Mouse (Mus musculus) heart, embryonic 14.5 days (tissue): ENCODE results near the gene Cysrt1. TPM values are rescaled to one million over a fixed set of nuclear protein-coding genes. Genes with fewer than 3 reads are reported as not detected.
"Not testable (repeated sequence)": the region's sequence is repeated elsewhere in the genome, so short reads cannot be mapped to it uniquely, and the experiment has no call there.

Experiments used
- ATAC-seq: fragments of 200-750 bp; cut with Nextera tagmentation; 2 replicates; pipeline ENCODE4 v1.8.0; 2017; ENCODE audit warnings: low read depth, moderate TSS enrichment; ENCODE audit not compliant: insufficient number of reproducible peaks, insufficient read depth, low FRiP score
- H3K27ac ChIP-seq, 2 experiments: fragments of 200-500 bp in 1 of 2; fragments of 300-500 bp in 1 of 2; sonication (generic) in 1 of 2; replicated peaks in 1 of 2; 2 replicates each; pipeline ENCODE4 v1.5.1; 2012 to 2014; ENCODE audit warnings: low read depth in 2 of 2, low read length in 2 of 2, control low read depth in 1 of 2, mild to moderate bottlenecking in 1 of 2, mixed read lengths in 1 of 2; ENCODE audit not compliant: control insufficient read depth in 1 of 2, insufficient read depth in 1 of 2
- H3K27me3 ChIP-seq: fragments of 300-500 bp; sonication (generic); 2 replicates; pipeline ENCODE4 v1.6.1; 2014; ENCODE audit warnings: mild to moderate bottlenecking, low read length, control low read depth; ENCODE audit not compliant: control insufficient read depth, insufficient read depth
- H3K36me3 ChIP-seq: fragments of 300-500 bp; sonication (generic); 2 replicates; pipeline ENCODE4 v1.6.1; 2014; ENCODE audit warnings: mild to moderate bottlenecking, control low read depth, low read length, mixed read lengths; ENCODE audit not compliant: control insufficient read depth, insufficient read depth
- H3K4me1 ChIP-seq, 2 experiments: fragments of 200-500 bp in 1 of 2; fragments of 300-500 bp in 1 of 2; sonication (generic) in 1 of 2; 2 replicates each; pipeline ENCODE4 v1.6.1; 2012 to 2014; ENCODE audit warnings: low read length in 2 of 2, control low read depth in 1 of 2, mixed read lengths in 1 of 2; ENCODE audit not compliant: control insufficient read depth in 2 of 2, insufficient read depth in 2 of 2
- H3K4me2 ChIP-seq: fragments of 300-500 bp; sonication (generic); 2 replicates; pipeline ENCODE4 v1.6.1; 2014; ENCODE audit warnings: mild to moderate bottlenecking, low read length
- H3K4me3 ChIP-seq, 2 experiments: fragments of 200-500 bp in 1 of 2; fragments of 300-500 bp in 1 of 2; sonication (generic) in 1 of 2; 2 replicates each; pipeline ENCODE4 v1.5.1; 2012 to 2014; ENCODE audit warnings: low read length in 2 of 2, mild to moderate bottlenecking in 2 of 2, control low read depth in 1 of 2, low read depth in 1 of 2, moderate library complexity in 1 of 2; ENCODE audit not compliant: control insufficient read depth in 1 of 2, insufficient read depth in 1 of 2
- H3K9ac ChIP-seq: fragments of 300-500 bp; sonication (generic); 2 replicates; pipeline ENCODE4 v1.6.1; 2014; ENCODE audit warnings: mild to moderate bottlenecking, low read length
- H3K9me3 ChIP-seq: fragments of 300-500 bp; sonication (generic); 2 replicates; pipeline ENCODE4 v1.6.1; 2016; ENCODE audit warnings: low read length, control low read depth; ENCODE audit not compliant: control insufficient read depth
- WGBS: fragments of 180-500 bp; shearing (Covaris S2); extraction: QIAGEN DNeasy Blood & Tissue Kit; methylation state at CpG from one replicate; pipeline ENCODE4 v1.1.7; 2014; 5-methylcytosine and 5-hydroxymethylcytosine counted together
- polyA plus RNA-seq: library from polyadenylated mRNA; unstranded; fragments of >200 nt; fragmentation: Nextera tagmentation; extraction: Ambion mirVana; gene quantifications from 2 replicates; pipeline ENCODE4 v1.2.1, GENCODE M21; 2014

Gene Cysrt1
- polyA plus RNA-seq, 1 experiment from 2014 or later: not detected

DNA sequence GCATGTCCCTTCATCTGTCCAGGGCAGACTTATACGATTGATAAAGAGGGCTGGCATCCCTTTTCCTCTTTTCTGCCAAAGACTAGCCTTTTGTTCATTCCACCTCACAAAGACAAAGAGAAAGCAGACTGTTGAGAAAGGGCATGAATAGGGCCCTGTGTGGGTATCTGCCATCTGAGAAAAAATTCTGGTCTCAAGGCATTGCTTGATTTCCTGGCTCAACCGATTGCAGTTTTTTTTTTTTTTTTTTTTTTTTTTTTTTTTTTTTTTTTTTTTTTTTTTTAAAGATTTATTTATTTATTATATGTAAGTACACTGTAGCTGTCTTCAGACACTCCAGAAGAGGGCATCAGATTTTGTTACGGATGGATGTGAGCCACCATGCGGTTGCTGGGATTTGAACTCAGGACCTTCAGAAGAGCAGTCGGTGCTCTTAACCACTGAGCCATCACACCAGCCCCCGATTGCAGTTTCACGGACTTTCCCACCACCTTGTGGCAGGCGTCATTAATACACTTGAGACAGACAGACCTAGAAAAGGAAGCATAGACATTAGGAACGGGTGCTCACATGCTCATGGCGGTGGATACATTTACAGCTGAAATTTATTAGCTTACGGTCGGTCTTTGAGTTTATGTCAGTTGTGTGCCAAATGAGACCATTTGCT lies 14.3 kb upstream of the Cysrt1 start:
- Histone ChIP-seq H3K36me3 (peaks cover 21% of the 10 kb centered on the region), H3K4me2 (peak overlapping the region; percentile 94), H3K9ac (peak overlapping the region; percentile 88), H3K4me3 (peak overlapping the region; percentile 3 to 90; a peak in 3 of 4 replicates), H3K4me1 (peaks cover 7 to 13% of the 10 kb centered on the region in 2 experiments; a peak in 3 of 4 replicates)
- H3K27ac ChIP-seq, ATAC-seq, H3K27me3 ChIP-seq, H3K9me3 ChIP-seq: not testable (repeated sequence)
- WGBS: 56% methylated on average over 10 of the region's 12 CpGs

DNA sequence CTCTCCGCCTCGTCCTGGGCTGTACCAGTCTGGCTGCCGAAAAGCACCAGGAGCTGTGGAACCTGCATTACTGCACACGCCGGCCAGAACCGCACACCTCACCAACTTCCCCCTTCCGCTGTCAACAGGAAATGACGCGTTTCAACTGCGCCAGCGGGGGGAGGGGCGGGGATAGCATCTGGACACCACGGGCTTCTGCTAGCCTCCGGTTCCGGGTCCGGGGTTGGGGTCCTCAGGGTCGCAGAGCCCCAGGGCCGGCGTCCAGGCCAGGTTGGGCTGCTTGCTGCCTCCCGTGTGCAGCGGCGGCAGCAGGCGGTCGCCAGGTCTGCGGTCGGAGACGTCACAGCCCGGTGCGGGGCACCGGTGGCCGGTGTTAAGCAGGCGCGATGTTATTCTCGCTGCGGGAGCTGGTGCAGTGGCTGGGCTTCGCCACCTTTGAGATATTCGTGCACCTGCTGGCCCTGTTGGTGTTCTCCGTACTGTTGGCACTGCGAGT lies 13.1 kb upstream of the Cysrt1 start, which contains the start of gene Tmem203:
TSS of gene Tmem203 (plus strand) at position 156 of the 496 bp plus-strand sequence.
- Histone ChIP-seq H3K27ac (peak within 1 kb of the TSS; percentile 31 to 77), H3K4me2 (peak within 1 kb of the TSS; percentile 94)
- under 1% methylated on average over 39 of the region's 39 CpGs for WGBS

DNA sequence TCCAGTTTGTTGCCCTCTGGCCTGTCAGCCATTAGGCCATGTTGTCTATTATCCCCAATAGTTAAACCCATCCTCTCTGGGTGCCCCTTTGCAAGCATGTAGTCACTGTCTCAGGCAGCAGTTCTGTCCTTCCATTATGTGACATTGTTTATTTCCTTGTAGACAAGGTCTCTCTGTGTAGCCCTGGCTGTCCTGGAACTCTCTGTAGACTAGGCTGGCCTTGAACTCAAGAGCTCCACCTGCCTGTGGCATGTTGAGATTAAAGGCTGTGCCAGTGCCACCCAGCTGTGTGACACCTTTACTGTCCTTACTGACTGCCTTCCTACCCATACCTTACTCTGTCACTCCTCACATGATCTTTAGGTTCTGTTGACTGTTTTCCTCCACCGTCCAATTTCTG lies 10.1 kb upstream of the Cysrt1 start:
- Histone ChIP-seq H3K27me3 (no peaks in the 10 kb centered on the region), H3K36me3 (peaks cover 63% of the 10 kb centered on the region)
- 82% methylated on average over 1 of the region's 1 CpGs for WGBS

More for the DNA sequence above, 13.1 kb upstream of the Cysrt1 start, which contains the start of gene Tmem203:
- H3K9ac ChIP-seq: peak within 1 kb of the TSS; percentile 88
- H3K4me1 ChIP-seq: peaks cover 7 to 13% of the 10 kb centered on the region in 2 experiments; a peak in 3 of 4 replicates
- no peaks in the 10 kb centered on the region for H3K9me3 ChIP-seq
- peak within 1 kb of the TSS; percentile 90 to 93 for H3K4me3 ChIP-seq
- no peaks in the 10 kb centered on the region for H3K27me3 ChIP-seq
- peaks cover 33% of the 10 kb centered on the region for H3K36me3 ChIP-seq
- ATAC-seq: peak; percentile 80

DNA sequence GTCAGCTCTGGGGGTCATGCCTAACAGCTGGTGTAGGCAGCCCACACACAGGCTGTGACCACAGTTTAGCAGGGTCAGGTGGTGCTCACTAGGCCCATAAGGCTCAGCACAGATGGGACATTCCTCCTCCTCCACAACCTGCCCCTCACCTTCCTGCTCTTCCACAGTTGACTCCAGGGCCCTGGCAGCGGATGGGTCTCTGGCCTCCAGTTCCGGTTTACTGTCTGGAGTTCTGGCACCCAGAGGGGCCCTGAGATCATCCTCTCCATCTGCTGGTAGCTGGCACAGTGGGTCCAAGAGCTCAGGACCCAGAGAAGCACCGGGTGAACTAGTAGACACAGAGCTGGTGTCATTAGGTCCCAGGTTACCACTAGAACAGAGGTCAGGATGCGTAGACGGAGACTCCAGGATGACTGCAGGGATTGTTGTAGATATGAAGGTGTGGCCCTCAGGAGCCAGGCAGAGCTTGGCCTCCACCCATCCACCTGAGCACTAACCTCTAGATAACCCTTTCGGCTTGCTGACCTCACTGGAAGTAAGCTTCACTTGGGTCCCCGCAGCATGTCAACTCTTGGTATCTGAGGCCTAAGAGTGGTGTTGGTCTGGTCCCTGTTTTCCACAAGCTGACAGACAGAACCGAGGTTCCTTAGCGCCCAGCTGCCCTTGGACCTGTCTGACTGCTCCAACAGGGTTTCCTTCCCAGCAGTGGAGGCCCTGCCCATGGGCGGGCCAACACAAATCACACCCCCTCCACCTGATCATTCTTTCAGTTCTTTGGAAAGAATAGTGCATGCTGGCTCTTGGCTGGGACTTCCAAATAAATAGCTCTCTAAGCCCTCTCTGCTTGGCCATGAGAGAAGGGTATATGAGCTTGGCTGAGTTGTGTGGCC lies 4.2 kb upstream of the Cysrt1 start, which contains the start of gene AL732309.1:
TSS of gene AL732309.1 (minus strand) at position 681 of the 890 bp plus-strand sequence.
- Histone ChIP-seq H3K9ac (no peak within 1 kb of the TSS), H3K27ac (no peak within 1 kb of the TSS), H3K9me3 (no peaks in the 10 kb centered on the region), H3K4me2 (no peak within 1 kb of the TSS), H3K27me3 (peaks cover 22% of the 10 kb centered on the region), H3K4me1 (peaks cover 4 to 13% of the 10 kb centered on the region in 2 experiments; a peak in 3 of 4 replicates), H3K4me3 (no peak within 1 kb of the TSS), H3K36me3 (peaks cover 43% of the 10 kb centered on the region)
- 85% methylated on average over 10 of the region's 10 CpGs for WGBS
- no peak for ATAC-seq

More for the DNA sequence above, 10.1 kb upstream of the Cysrt1 start:
- Histone ChIP-seq H3K9me3 (no peaks in the 10 kb centered on the region), H3K4me1 (peaks cover 7 to 13% of the 10 kb centered on the region in 2 experiments; a peak in 3 of 4 replicates), H3K4me2 (no peak overlapping the region), H3K27ac (no peak overlapping the region), H3K9ac (no peak overlapping the region), H3K4me3 (no peak overlapping the region)
- no peak for ATAC-seq

- no peak for ATAC-seq
- Histone ChIP-seq H3K4me1 (peaks cover 8 to 18% of the 10 kb centered on the region in 2 experiments), H3K27ac (no peak overlapping the region), H3K9ac (no peak overlapping the region), H3K36me3 (peaks cover 21% of the 10 kb centered on the region; the same call in 1 of the 2 replicates), H3K4me3 (no peak overlapping the region), H3K4me2 (no peak overlapping the region), H3K27me3 (peaks cover 28% of the 10 kb centered on the region), H3K9me3 (no peaks in the 10 kb centered on the region)
- 78% methylated on average over 4 of the region's 4 CpGs for WGBS
Observed at GRCm38 (mm10) chr2:25244144-25244543, 1.9 kb upstream of the Cysrt1 start.

DNA sequence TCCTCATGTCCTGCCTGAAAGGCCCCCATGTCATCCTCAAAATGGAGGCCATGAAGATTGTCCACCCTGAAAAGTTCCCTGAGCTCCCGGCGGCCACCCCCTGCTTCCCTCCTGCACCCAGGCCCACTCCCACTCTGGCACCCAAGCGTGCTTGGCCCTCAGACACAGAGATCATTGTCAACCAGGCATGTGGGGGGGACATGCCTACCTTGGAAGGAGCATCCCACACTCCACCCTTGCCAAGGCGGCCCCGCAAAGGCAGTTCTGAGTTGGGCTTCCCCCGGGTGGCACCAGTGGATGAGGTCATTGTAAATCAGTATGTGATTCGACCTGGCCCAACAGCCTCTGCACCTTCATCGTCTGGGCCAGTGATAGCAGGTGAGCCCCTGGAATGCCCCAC lies 1.1 kb upstream of the Cysrt1 start:
- peaks cover 28% of the 10 kb centered on the region for H3K27me3 ChIP-seq
- no peak overlapping the region for H3K4me3 ChIP-seq
- ATAC-seq: no peak
- no peak overlapping the region for H3K4me2 ChIP-seq
- H3K9me3 ChIP-seq: no peaks in the 10 kb centered on the region
- no peak overlapping the region for H3K9ac ChIP-seq
- peaks cover 13% of the 10 kb centered on the region; the same call in 1 of the 2 replicates for H3K36me3 ChIP-seq
- no peak overlapping the region for H3K27ac ChIP-seq
- WGBS: 67% methylated on average over 8 of the region's 8 CpGs
- H3K4me1 ChIP-seq: peaks cover 8 to 18% of the 10 kb centered on the region in 2 experiments

GRCm38 (mm10) chr2:25241438-25241775 lies 845 bp downstream of the Cysrt1 start:
- H3K4me3 ChIP-seq: peak overlapping the region; percentile 47 to 53
- peaks cover 8 to 18% of the 10 kb centered on the region in 2 experiments for H3K4me1 ChIP-seq
- peaks cover 28% of the 10 kb centered on the region for H3K27me3 ChIP-seq
- no peak for ATAC-seq
- H3K9ac ChIP-seq: peak overlapping the region; percentile 2; the same call in 1 of the 2 replicates
- H3K36me3 ChIP-seq: no peaks in the 10 kb centered on the region
- no peak overlapping the region for H3K27ac ChIP-seq
- 20% methylated on average over 6 of the region's 6 CpGs for WGBS
- H3K9me3 ChIP-seq: no peaks in the 10 kb centered on the region
- H3K4me2 ChIP-seq: peak overlapping the region; percentile 98
